Mouse (Mus musculus): ENCODE data around the gene Pax8. TPM values are rescaled to one million over a fixed set of nuclear protein-coding genes. Genes with fewer than 3 reads are reported as not detected.
A peak's percentile ranks its signal among the peaks of the same experiment; 100 is the strongest.

The Pax8 gene
- polyA plus RNA-seq (2015; fragmentation: Nextera tagmentation; extraction: Ambion mirVana) = 0.09 TPM in 2 replicates

- peaks cover 18% of the 10 kb centered on the region for H3K4me1 ChIP-seq
- WGBS = 18% methylated on average over 9 of the region's 9 CpGs
- no peak within 1 kb of the TSS for H3K27ac ChIP-seq
- ATAC-seq = no peak
- H3K4me2 ChIP-seq = 0 out of 2 replicates have a peak within 1 kb of the TSS, but pooled peaks have one; percentile 53
- H3K36me3 ChIP-seq (ENCODE audit: poor library complexity, severe bottlenecking) = no peaks in the 10 kb centered on the region
- peak within 1 kb of the TSS; percentile 28; the same call in 1 of the 2 replicates for H3K4me3 ChIP-seq
- H3K9me3 ChIP-seq (replicated peaks) = no peaks in the 10 kb centered on the region
- H3K27me3 ChIP-seq = peaks cover 72% of the 10 kb centered on the region
- H3K9ac ChIP-seq = no peak within 1 kb of the TSS
Observed at GRCm38 (mm10) chr2:24475420-24475819, at the start of gene Pax8. TSS of gene Pax8 (minus strand) at chr2:24475599.

- Histone ChIP-seq H3K27me3 (peaks cover 10% of the 10 kb centered on the region; the same call in 1 of the 2 replicates), H3K4me3 (peak overlapping the region; percentile 51), H3K9ac (peak overlapping the region; percentile 71), H3K4me1 (peaks cover 11% of the 10 kb centered on the region), H3K9me3 (replicated peaks) (no peaks in the 10 kb centered on the region), H3K36me3 (ENCODE audit: poor library complexity, severe bottlenecking) (no peaks in the 10 kb centered on the region), H3K27ac (peak overlapping the region; percentile 31; the same call in 1 of the 2 replicates), H3K4me2 (peak overlapping the region; percentile 74)
- peak; percentile 97 for ATAC-seq
- WGBS = 2% methylated on average over 33 of the region's 33 CpGs
Observed at GRCm38 (mm10) chr2:24521430-24522226, 46.2 kb upstream of the Pax8 start.

GRCm38 (mm10) chr2:24520576-24521272, 45.3 kb upstream of the Pax8 start:
- ATAC-seq = peak; percentile 71
- peak overlapping the region; percentile 74 for H3K4me2 ChIP-seq

GRCm38 (mm10) chr2:24516946-24517345, 41.5 kb upstream of the Pax8 start:
- H3K4me3 ChIP-seq = no peak overlapping the region
- no peak overlapping the region for H3K27ac ChIP-seq
- H3K36me3 ChIP-seq (ENCODE audit: poor library complexity, severe bottlenecking) = no peaks in the 10 kb centered on the region
- no peak overlapping the region for H3K4me2 ChIP-seq
- peaks cover 11% of the 10 kb centered on the region for H3K4me1 ChIP-seq
- no peaks in the 10 kb centered on the region for H3K9me3 ChIP-seq (replicated peaks)
- peaks cover 4% of the 10 kb centered on the region; the same call in 1 of the 2 replicates for H3K27me3 ChIP-seq
- ATAC-seq = no peak
- H3K9ac ChIP-seq = no peak overlapping the region
- WGBS = 90% methylated on average over 3 of the region's 3 CpGs

More at GRCm38 (mm10) chr2:24520576-24521272, 45.3 kb upstream of the Pax8 start:
- Histone ChIP-seq H3K4me1 (peaks cover 11% of the 10 kb centered on the region), H3K36me3 (ENCODE audit: poor library complexity, severe bottlenecking) (no peaks in the 10 kb centered on the region), H3K27ac (peak overlapping the region; percentile 27; the same call in 1 of the 2 replicates), H3K9me3 (replicated peaks) (no peaks in the 10 kb centered on the region), H3K4me3 (peak overlapping the region; percentile 51), H3K9ac (peak overlapping the region; percentile 71; the same call in 1 of the 2 replicates), H3K27me3 (peaks cover 10% of the 10 kb centered on the region; the same call in 1 of the 2 replicates)
- 34% methylated on average over 9 of the region's 9 CpGs for WGBS

- Histone ChIP-seq H3K36me3 (ENCODE audit: poor library complexity, severe bottlenecking) (no peaks in the 10 kb centered on the region), H3K27ac (no peak overlapping the region), H3K4me2 (no peak overlapping the region), H3K9me3 (replicated peaks) (no peaks in the 10 kb centered on the region), H3K9ac (no peak overlapping the region), H3K4me1 (peaks cover 11% of the 10 kb centered on the region), H3K4me3 (no peak overlapping the region), H3K27me3 (no peaks in the 10 kb centered on the region)
- no peak for ATAC-seq
- WGBS = 85% methylated on average over 3 of the region's 3 CpGs
Observed at GRCm38 (mm10) chr2:24507359-24507758, 32.0 kb upstream of the Pax8 start.

GRCm38 (mm10) chr2:24502963-24503471, 27.6 kb upstream of the Pax8 start:
- Histone ChIP-seq H3K27me3 (no peaks in the 10 kb centered on the region), H3K4me2 (no peak overlapping the region), H3K9me3 (replicated peaks) (no peaks in the 10 kb centered on the region), H3K36me3 (ENCODE audit: poor library complexity, severe bottlenecking) (no peaks in the 10 kb centered on the region), H3K4me3 (no peak overlapping the region), H3K9ac (no peak overlapping the region), H3K4me1 (peaks cover 11% of the 10 kb centered on the region), H3K27ac (no peak overlapping the region)
- 10% methylated on average over 5 of the region's 5 CpGs for WGBS
- peak; percentile 78 for ATAC-seq

- Histone ChIP-seq H3K4me1 (peaks cover 11% of the 10 kb centered on the region), H3K4me2 (no peak overlapping the region), H3K4me3 (no peak overlapping the region), H3K36me3 (ENCODE audit: poor library complexity, severe bottlenecking) (no peaks in the 10 kb centered on the region), H3K9ac (no peak overlapping the region), H3K27ac (no peak overlapping the region), H3K27me3 (no peaks in the 10 kb centered on the region), H3K9me3 (replicated peaks) (no peaks in the 10 kb centered on the region)
- 92% methylated on average over 2 of the region's 2 CpGs for WGBS
- no peak for ATAC-seq
Observed at GRCm38 (mm10) chr2:24500921-24501320, 25.5 kb upstream of the Pax8 start.

GRCm38 (mm10) chr2:24490564-24490963, 15.2 kb upstream of the Pax8 start:
- H3K36me3 ChIP-seq (ENCODE audit: poor library complexity, severe bottlenecking) = no peaks in the 10 kb centered on the region
- no peaks in the 10 kb centered on the region for H3K27me3 ChIP-seq
- no peak overlapping the region for H3K9ac ChIP-seq
- ATAC-seq = 0 out of 2 replicates have a peak, but pooled peaks have one; percentile 13
- no peaks in the 10 kb centered on the region for H3K9me3 ChIP-seq (replicated peaks)
- no peak overlapping the region for H3K27ac ChIP-seq
- H3K4me1 ChIP-seq = no peaks in the 10 kb centered on the region
- H3K4me3 ChIP-seq = no peak overlapping the region
- WGBS = 37% methylated on average over 6 of the region's 6 CpGs
- H3K4me2 ChIP-seq = no peak overlapping the region

- no peak overlapping the region for H3K27ac ChIP-seq
- WGBS = 56% methylated on average over 3 of the region's 3 CpGs
- no peaks in the 10 kb centered on the region for H3K9me3 ChIP-seq (replicated peaks)
- ATAC-seq = no peak
- no peak overlapping the region for H3K4me3 ChIP-seq
- no peaks in the 10 kb centered on the region for H3K27me3 ChIP-seq
- H3K36me3 ChIP-seq (ENCODE audit: poor library complexity, severe bottlenecking) = no peaks in the 10 kb centered on the region
- no peaks in the 10 kb centered on the region for H3K4me1 ChIP-seq
- no peak overlapping the region for H3K4me2 ChIP-seq
- no peak overlapping the region for H3K9ac ChIP-seq
Observed at GRCm38 (mm10) chr2:24488660-24489059, 13.3 kb upstream of the Pax8 start.

- 75% methylated on average over 4 of the region's 4 CpGs for WGBS
- Histone ChIP-seq H3K27me3 (no peaks in the 10 kb centered on the region), H3K9ac (no peak overlapping the region), H3K36me3 (ENCODE audit: poor library complexity, severe bottlenecking) (no peaks in the 10 kb centered on the region), H3K4me2 (no peak overlapping the region), H3K4me1 (no peaks in the 10 kb centered on the region), H3K4me3 (no peak overlapping the region), H3K9me3 (replicated peaks) (no peaks in the 10 kb centered on the region), H3K27ac (no peak overlapping the region)
- ATAC-seq = no peak
Observed at GRCm38 (mm10) chr2:24487056-24487825, 11.8 kb upstream of the Pax8 start.

- Histone ChIP-seq H3K4me3 (no peak overlapping the region), H3K27me3 (no peaks in the 10 kb centered on the region), H3K9ac (no peak overlapping the region), H3K9me3 (replicated peaks) (no peaks in the 10 kb centered on the region), H3K4me2 (no peak overlapping the region), H3K36me3 (ENCODE audit: poor library complexity, severe bottlenecking) (no peaks in the 10 kb centered on the region), H3K27ac (no peak overlapping the region), H3K4me1 (no peaks in the 10 kb centered on the region)
- ATAC-seq = no peak
- 95% methylated on average over 4 of the region's 4 CpGs for WGBS
Observed at GRCm38 (mm10) chr2:24485398-24485797, 10.0 kb upstream of the Pax8 start.
